Mouse (Mus musculus) spleen, postnatal 36 days (tissue): ENCODE data around the gene Pxt1.

Experiments used
- DNase-seq, 2 experiments: peaks; one replicate each; pipeline ENCODE4 v3.0.0; 2022; ENCODE audit warnings: low spot score in 2 of 2, mixed read lengths in 1 of 2

Pxt1 gene

GRCm38 (mm10) chr17:28915060-28915628 lies 28.5 kb downstream of the Pxt1 start, which contains the start of gene 4930539E08Rik:
TSS of gene 4930539E08Rik (minus strand) at chr17:28915324.
- no peak for DNase-seq

GRCm38 (mm10) chr17:28913940-28914339 lies 29.7 kb downstream of the Pxt1 start:
- DNase-seq = no peak

DNA sequence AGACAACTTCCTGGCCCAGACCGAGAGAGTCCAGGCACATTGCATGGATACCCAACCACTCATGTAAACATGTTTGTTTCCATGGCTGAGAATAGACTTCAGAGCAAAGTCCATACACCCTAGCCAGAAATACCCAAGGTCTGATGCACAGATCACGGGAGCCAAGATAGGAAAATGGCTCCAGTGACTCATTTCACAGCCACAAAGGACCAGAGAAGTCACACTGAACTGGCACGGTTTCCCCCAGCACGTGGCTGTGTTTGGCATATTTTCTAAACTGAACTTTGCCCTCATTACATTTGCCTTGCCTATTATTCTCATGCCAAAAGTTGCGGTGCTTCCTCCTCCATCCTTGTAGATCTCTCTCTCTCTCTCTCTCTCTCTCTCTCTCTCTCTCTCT lies 30.4 kb downstream of the Pxt1 start:
- DNase-seq = no peak

DNA sequence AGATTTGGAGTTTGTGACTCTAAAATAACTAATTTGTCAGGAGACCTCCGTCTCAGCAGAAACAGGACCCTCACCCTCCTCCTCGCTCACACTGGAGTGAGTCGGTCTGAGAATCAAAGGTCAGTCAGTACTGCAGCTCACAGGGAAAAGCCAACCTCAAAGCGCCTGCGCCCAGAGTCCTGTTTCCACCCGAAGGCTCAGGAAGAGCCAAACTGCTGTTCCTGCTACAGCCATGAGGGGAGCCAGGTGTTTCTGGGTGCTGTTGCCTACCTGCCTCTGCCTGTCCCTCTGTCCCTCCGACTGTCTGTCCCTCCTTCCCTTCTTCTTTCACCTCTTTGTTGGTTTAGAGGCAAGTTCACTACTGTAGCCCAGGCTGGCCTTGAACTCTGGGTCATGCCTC lies 33.5 kb downstream of the Pxt1 start:
- no peak for DNase-seq

- peak in 1 of 2 experiments; percentile 32 for DNase-seq
These were observed 34.2 kb downstream of the Pxt1 start for GRCm38 (mm10) chr17:28909252-28909941.

DNA sequence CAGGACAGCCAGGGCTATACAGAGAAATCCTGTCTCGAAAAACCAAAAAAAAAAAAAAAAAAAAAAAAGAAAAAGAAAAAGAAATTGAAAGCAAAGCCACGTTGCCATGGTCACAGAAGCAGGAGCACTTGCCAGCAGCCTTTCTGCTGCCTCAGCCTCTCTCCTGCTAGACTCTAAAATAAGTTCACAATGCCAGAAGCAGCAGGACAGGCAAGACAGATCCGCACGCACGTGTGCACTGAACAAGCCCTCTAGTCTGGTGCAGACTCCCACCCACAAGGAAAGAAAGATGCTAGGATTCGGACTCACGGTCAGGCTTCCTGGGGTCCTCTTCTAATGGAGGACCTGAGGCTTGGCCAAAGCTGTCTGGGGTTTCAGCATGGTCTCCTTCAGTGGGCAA lies 35.7 kb downstream of the Pxt1 start:
- no peak for DNase-seq

DNA sequence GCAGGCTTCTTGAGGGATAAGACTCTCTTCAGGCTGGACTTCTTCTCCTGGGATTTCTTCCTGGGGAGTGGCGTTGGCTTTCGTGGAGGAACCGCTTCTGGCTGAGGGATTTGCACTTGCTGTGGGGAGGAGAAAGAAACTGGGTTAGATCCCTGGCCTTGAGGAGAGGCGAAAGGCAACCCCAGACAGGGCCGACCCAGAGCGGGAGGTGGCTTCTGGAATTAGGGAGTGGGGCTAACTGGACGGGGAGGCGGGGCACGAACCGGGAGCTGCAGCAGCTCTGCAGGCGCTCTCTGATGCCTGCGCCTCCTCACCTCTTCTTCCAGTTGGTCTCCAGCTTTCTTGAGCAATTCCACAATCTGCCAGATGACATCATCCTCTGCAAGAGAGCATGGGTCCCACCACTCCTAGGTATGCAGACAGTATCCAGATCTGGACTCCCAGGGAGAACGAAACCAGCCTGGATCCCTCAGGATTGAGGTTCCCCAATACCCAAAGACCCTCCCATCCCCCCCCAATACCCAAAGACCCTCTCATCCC lies 38.2 kb downstream of the Pxt1 start:
- DNase-seq = no peak

DNA sequence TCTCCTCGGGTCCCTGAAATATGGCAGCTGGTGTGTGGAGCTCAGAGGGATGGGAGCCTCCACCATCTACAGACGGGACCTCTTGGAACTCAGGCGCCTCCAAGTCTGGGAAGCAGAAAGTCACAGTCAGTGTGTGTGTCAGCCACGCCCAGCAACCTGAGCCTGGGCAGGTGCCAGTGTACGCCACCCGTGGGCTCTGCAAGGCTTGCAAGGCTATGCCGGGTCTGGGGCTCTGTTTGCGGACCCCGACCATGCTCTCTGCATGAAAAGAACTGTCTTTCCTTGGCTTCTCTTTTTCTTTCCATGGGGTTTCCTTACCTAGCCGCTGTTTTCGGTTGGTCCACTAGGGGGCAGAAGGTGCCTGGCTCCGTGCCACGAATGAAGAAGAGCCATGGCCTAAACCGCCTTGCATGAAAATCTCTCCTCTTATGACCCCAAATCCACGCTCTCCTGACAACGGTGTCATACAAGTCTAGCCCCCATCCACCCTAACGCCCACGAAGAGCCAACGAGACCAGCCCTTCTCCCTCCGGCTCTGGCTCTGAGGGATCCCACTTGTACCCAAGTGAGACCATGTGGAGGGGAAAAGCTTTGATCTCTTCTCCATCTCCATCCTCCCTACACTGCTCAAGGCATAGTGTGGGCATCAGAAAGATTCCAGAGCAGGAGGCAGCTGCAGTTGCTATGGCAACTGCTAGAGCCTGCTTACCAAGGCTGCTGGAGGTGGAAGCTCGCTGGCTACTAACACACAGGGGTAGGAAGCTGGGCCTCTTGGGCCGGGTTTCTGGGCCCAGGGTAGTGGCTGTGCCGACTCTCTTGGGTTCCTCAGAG lies 38.9 kb downstream of the Pxt1 start:
- DNase-seq = peak; percentile 25 to 52

- no peak for DNase-seq
These were observed 42.1 kb downstream of the Pxt1 start for GRCm38 (mm10) chr17:28901559-28901958.

DNA sequence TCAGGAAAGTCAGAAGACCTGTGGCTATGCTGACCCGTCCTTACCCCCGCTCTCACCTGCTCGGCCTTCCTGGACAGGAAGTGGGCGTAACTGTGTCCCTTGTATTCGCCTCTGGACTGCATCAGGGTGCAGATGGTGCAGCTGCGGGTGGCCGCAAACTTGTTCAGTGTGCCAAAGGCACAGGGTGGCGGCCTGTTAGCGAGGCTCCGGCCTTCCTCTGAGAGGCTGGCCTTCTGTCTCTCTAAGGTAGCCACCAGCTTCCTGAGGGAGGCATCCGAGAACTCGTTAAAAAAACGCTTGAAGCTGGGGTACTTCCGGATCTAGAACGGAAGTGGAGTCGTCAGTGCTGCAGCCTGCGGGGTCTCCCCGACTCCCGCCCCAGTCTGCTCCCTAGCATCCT lies 44.2 kb downstream of the Pxt1 start:
- DNase-seq = no peak

DNA sequence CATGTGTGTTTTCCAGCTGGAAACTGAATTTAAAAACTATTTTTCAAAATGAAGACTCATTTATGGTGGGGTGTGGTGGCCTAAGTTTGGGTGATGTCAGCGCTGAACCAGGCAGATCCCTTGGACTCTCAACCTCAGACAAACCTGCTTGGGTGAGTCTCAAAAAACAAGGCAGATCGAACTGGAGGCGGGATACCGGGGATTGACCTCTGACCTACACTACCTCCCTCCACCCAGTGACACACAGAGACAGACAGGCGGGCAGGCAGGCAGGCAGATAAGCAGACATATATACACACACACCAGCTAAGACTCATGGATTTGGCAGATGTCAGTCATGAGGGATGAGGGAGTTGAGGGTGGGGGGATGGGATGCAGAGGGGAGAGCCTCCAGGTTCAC lies 45.4 kb downstream of the Pxt1 start:
- DNase-seq = no peak

DNA sequence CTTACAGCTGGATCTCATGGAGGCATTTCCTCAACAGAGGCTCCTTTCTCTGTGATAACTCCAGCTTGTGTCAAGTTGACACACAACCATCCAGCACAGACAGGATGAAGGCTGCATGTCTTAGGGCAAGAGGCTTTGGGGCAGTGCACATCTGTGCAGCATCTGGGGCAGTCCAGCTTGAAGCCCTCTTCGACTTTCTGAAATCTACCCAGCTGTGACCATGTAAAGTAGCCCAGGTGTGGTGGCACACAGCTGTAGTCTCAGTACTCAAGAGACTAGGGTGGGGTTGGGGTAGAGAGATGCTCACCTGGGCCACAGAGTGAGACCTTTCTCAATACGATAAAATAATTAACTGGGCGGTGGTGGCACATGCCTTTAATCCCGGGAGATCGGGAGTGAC lies 45.8 kb downstream of the Pxt1 start:
- DNase-seq = no peak

- DNase-seq = no peak
These were observed 47.4 kb downstream of the Pxt1 start for GRCm38 (mm10) chr17:28896095-28896780.

DNA sequence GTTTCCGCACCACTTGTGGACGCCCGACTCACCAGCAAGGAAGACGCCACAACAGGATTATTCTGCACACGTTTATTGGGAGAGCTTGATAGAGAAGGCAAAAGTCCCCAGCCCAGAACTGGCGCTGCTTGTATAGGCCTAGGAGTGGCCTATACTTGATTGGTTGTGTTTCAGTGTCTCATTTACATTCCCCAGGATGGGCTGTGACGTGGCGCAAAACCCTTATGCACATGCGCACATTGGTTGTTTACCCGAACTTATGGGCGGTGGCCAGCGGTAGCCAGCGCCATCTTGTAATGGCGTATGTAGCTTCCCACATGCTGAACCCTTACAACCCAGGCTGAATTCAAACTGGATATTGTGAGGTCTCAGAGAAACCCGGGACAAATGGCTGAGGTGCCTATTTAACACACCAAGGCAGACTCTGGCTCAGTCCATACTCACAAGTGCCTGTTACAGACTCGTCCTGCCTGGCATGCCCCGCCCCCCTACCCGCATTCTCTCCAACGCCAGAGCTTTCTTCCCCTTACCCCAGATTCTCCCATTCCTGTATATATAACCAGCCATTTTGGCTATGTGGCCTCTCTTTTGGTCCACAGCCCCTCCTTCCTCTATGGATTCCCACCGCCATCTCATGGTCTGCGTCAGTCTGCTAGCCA lies 48.3 kb downstream of the Pxt1 start:
- no peak for DNase-seq

DNA sequence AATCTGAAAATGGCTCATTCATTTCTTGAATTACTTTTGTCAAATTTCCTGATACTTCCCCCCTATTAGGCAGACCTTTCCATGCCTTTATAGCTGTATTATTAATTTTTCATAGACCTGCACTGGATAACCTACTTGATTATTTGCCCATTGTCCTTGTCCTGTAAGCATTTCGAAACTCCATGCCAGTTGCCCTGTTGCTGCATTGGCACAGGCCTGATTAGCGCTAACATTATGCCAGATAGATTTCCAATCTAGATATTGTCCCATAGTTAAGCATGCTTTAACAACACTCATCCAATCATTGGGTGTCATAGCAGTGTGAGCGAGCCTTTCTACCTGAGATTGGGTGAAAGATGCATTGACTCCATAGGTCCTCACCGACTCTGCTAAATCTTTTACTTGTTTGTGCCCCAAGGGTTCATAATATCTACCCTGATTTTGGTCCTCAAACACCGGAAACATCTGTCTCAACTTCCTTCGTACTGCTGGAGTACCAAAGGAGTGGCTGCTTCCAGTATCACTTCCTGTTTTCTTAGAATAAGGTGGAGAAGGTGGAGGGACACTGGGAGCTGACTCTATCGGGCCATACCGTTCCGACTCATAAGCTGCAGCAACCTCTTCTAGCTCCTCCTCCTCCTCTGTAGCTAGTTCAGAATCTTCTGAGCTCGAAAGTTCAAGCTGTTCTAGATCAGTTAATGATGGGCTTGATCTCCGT lies 49.4 kb downstream of the Pxt1 start:
- DNase-seq = peak in 1 of 2 experiments; percentile 23

DNA sequence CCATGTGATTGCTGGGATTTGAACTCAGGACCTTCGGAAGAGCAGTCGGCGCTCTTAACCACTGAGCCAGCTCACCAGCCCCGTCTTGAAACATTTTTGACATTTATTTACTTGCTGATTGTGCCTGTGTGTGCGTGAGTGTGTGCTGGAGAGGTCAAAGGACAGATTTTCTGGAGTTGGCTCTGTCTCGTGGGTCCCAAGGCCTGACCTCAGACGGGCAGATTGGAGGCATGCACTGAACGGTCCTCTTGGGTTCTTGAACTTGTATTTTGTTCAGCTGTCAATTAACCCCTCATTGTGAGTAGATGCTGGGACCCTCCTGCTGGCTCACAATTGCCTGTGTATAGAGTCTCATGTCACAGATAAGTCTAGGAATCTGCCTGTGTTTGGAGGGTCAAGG lies 57.4 kb downstream of the Pxt1 start:
- no peak for DNase-seq

GRCm38 (mm10) chr17:28885231-28885630 lies 58.4 kb downstream of the Pxt1 start:
- no peak for DNase-seq
